Mouse (Mus musculus) erythroid progenitor cell, adult 5-6 weeks (primary cell): ENCODE measurements around the gene Ccni. TPM values are rescaled to one million over a fixed set of nuclear protein-coding genes. Genes with fewer than 3 reads are reported as not detected.

Experiments
- ATAC-seq: replicated peaks from 2 replicates; pipeline ENCODE4 v1.8.0; 2016; ENCODE audit warnings: moderate number of reproducible peaks, mild to moderate bottlenecking, moderate TSS enrichment, inconsistent platforms; ENCODE audit not compliant: poor library complexity, low FRiP score, severe bottlenecking
- total RNA-seq, 2 experiments: library from RNA; stranded (forward) in 1 of 2; stranded (reverse) in 1 of 2; fragments of 150-400 nt in 1 of 2; fragments of 186-747, 209-891 nt in 1 of 2; gene quantifications; 2 replicates each; pipeline versions ENCODE4 v1.2.3 to v1.2.4; 2015 to 2017; ENCODE audit warnings: low replicate concordance in 2 of 2

The Ccni gene
- total RNA-seq, 2 experiments from 2014 or later: 151 to 174 TPM

DNA sequence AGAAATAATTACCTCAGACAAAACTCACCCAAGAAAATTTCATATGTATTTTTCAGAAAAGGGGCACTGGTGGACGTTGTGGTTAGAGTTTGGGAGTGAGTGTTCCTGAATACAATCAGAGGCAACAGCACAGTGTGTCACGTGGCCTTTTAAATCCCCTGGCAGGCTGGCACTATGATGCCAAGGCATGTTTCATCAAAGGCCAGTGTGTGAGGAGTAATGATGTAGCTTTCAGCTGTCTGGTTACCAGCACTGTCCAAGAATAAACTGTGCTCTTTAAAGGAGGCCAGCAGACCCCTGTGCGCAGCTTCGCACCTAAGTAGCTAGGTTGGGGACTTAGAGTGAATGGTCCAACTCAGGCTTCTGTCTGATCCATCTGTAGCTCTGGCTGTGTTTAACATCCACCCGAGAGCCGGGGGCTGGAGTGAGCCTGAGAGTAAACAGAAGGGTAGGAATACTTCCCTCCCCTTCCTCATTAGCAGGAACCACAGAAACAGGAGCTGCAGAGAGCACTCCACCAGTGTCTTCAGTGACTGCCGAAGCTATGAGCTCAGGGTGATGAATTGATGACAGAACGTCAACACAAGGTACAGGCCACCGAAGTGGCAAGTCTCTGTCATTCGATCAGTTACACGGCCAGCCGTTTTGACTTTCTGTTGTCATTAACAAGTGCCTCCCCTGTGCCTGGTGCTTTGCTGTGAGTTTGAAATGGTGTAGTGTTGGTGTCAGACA, 62.8 kb downstream of the Ccni start:
- ATAC-seq: no peak

DNA sequence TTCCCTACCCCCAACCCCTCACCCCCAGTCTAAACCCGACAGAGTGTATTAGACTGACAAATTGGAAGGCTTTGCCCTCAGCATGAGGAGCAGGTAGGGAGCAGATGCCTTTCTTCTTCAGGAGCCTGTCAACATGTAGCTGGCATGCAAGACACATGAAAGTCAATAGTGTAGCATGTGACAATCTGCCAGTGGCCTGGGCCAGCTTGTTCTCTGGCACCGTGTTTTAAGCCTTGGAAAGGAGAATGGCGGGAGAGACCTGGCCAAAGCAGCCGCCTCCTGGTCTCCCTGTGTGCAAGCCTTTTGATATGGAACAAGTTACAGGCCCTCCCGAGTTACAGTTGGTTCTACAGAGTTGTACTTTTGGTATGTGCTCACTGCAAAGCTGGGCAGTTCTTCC, 65.5 kb downstream of the Ccni start:
- ATAC-seq: no peak

DNA sequence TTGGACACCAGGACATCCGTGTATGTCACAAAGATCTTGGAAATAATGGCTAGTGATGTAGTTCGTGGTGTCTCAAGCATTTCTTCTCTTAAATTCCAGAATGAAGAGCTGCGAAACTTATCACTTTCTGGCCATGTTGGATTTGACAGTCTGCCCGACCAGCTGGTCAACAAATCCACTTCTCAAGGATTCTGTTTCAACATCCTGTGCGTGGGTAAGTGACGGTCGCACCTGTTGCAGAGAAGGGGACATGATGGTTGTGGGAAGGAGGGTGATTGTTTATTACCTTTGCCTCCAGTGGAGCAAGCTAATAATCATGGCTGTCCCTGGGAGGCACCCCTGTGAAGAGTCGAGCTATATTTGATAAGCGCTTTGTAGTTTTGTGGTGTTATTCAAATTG, 66.9 kb downstream of the Ccni start:
- no peak for ATAC-seq

DNA sequence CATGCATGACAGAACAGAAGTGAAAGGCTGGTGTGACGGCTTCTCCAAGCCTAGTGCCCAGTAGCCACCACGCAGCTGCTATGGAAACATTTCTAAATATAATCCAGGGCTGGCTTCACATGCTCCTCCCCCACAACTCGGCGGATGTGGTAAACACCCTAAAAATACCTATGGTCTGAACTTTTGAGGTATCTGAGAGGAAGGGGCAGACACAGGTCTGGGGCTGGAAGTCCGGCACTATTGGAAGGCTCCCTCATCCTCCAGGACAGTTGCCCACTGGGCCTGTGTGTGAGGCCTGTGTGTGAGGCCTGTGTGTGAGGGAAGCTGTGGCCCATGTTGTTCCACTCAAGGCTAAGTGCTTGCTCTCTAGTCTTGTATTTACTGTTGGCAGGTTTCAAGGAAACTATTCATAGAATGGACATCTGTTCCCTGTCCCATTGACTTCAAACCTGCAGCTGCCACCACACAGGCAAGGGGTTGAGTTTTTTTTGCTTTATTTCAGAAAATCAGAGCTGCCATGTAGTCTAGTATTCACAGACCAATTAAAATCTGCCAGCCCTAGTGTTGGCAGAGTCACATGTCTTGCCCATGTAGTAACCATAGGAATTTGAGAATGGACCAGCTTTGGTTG, 69.2 kb downstream of the Ccni start:
- ATAC-seq: no peak

DNA sequence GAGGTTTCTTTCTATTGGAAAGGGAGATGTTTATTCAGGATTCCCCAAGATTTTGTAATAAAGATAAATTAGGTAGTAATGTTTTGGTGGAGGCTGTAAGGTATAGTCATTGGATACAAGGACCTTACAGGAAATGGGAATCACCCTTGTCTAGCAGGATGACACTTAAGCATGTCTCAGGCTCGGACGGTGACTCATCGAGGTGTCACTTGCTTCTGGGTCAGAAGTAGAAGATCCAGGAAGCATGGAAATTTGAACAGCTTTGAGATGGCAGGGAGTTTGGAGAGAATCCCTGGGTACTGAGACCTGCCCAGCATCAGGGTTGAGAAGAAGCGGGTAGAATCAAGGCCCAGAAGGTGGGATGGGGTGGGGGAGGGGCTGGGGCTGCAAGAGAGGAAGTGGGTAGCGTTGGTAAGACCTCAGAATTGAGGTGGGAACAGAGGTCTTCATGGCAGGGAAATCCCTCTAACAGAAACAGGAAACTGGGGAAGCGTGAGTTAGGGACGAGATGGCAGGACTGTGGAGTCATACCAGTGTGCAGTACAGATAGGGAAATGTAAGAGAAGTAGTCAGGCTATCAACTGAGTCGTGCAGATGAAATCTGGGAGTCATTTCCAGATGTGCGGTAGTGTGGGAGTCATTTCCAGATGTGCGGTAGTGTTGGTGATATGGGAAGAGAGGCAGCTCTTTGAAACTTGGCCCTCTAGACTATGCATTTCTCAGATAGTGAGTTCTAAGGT, 70.8 kb downstream of the Ccni start:
- ATAC-seq: no peak

DNA sequence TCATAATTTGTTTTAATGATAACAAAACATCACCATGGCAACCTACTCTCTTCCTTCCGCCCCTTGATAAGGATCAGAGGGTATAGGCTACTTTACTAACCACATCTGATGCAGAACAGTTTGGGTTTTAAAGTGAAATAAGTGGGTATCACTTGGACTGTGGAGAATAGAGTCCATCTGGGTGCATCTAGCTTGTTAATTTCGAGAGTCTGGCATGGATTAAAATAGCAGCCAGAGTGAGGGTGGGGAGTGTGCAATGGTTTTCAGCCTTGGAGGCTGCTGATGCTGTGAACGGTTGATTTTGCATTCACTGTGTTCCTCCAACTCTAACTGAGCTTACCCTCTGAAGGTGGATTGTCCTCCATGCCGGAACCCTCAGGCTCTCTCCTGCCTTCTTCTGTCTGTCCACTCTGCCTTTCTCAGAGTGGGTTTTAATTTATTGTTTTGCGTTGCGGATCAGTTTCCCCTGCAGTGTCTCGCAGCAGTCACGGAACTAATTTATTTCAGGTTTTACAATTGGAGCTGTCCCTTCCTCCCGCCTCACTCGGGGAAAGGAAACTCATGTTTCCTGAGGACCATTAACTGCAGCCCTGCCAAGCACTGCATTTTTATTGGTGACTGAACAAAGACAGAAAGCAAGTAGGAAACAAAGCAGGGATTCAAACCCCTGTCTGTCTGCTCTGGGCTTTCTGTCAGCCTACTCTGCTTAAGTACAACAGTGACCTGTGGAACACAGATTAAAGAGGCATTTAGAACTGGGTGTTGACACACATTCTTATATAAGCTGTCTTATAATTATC, 72.7 kb downstream of the Ccni start:
- ATAC-seq: no peak

Other genes starting within 250 kb of the Ccni start
- gene Sowahb, start 161.5 kb downstream of the Ccni start, total RNA-seq (2015; ENCODE audit: low replicate concordance): not detected in 2 replicates
- not detected in 2 replicates for gene Sowahb, start 161.5 kb downstream of the Ccni start, total RNA-seq (2017; ENCODE audit: low replicate concordance)
- 14.7 and 22.3 TPM in 2 replicates for gene Sept11, start 113.1 kb downstream of the Ccni start, total RNA-seq (2015; ENCODE audit: low replicate concordance)
- 5.4 and 9.0 TPM in 2 replicates for gene Sept11, start 113.1 kb downstream of the Ccni start, total RNA-seq (2017; ENCODE audit: low replicate concordance)
- gene 2010109A12Rik, start within 50 bp of the Ccni start, total RNA-seq (2015; ENCODE audit: low replicate concordance): not detected in 2 replicates
- 1.8 TPM in 1 of 2 replicates, not detected in the other for gene 2010109A12Rik, start within 50 bp of the Ccni start, total RNA-seq (2017; ENCODE audit: low replicate concordance)
- gene Ccng2, start 60.8 kb upstream of the Ccni start, total RNA-seq (2015; ENCODE audit: low replicate concordance): 17.3 and 34.4 TPM in 2 replicates
- gene Ccng2, start 60.8 kb upstream of the Ccni start, total RNA-seq (2017; ENCODE audit: low replicate concordance): 21.1 and 27.2 TPM in 2 replicates